Mouse (Mus musculus) kidney, embryonic 15.5 days (tissue): ENCODE measurements at regions not wholly inside any gene's neighbourhood (a gene's known extent, or its start where the extent isn't known, plus 50 kb on each side); places are given as distances from the start of the nearest gene placed in this dataset.

ENCODE experiments used
- ATAC-seq: fragments of 200-750 bp; cut with Nextera tagmentation; replicated peaks from 2 replicates; pipeline ENCODE4 v1.8.0; 2017; ENCODE audit warnings: moderate TSS enrichment; ENCODE audit not compliant: low FRiP score
- H3K27ac ChIP-seq: fragments of 300-500 bp; sonication (generic); 2 replicates; pipeline ENCODE4 v1.5.1; 2015; ENCODE audit warnings: mild to moderate bottlenecking, inconsistent platforms
- H3K27me3 ChIP-seq: fragments of 300-500 bp; sonication (generic); 2 replicates; pipeline ENCODE4 v1.6.1; 2015; ENCODE audit warnings: inconsistent platforms
- H3K36me3 ChIP-seq: fragments of 300-500 bp; sonication (generic); 2 replicates; pipeline ENCODE4 v1.6.1; 2015; ENCODE audit warnings: inconsistent platforms
- H3K4me1 ChIP-seq: fragments of 300-500 bp; sonication (generic); 2 replicates; pipeline ENCODE4 v1.6.1; 2015; ENCODE audit warnings: inconsistent platforms
- H3K4me2 ChIP-seq: fragments of 300-500 bp; sonication (generic); 2 replicates; pipeline ENCODE4 v1.6.1; 2015; ENCODE audit warnings: moderate library complexity, mild to moderate bottlenecking, inconsistent platforms
- H3K4me3 ChIP-seq: fragments of 300-500 bp; sonication (generic); replicated peaks from 2 replicates; pipeline ENCODE4 v1.5.1; 2015; ENCODE audit warnings: mild to moderate bottlenecking, inconsistent platforms
- H3K9ac ChIP-seq: fragments of 300-500 bp; sonication (generic); 2 replicates; pipeline ENCODE4 v1.6.1; 2015; ENCODE audit warnings: mild to moderate bottlenecking, inconsistent platforms
- H3K9me3 ChIP-seq: fragments of 300-500 bp; sonication (generic); replicated peaks from 2 replicates; pipeline ENCODE4 v1.6.1; 2016; ENCODE audit warnings: inconsistent platforms
- WGBS: fragments of 180-500 bp; shearing (Covaris S2); methylation state at CpG from one replicate; pipeline ENCODE4 v1.1.7; 2015; ENCODE audit warnings: mixed read lengths; 5-methylcytosine and 5-hydroxymethylcytosine counted together

DNA sequence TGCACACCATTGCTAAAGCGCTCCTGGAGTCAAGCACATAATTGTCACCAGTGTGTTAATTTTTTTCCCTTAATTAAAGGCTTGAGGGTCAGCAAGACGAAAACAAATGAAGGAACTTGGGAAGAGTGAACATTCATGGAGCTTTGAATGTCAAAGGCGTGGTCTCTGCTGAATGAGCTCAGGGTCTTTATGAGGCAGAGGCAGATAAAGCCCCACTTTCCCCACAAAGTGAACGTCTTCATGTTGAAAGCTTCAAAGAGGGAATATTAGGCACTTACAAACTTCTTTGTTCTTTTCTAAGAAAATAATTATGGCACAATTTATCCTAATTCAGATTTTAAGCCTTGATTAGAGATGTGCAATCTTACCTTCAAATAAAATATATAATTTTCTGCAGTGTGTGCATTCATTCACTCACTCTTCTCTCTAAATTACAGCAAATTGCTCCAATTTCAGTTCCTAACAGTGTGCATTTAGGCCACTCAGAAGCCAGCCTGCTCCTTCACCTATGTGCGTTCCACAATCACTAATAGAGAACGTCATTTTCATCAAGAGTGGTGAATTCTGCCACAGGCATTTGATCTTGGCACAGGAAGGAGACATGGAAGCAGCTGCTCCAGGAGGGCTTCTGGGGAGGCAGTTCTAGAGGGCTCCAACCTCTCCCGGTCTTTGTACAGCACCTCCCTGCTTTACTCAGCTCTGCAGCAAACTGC lies 412.1 kb downstream of the Sox11 start:
- H3K27me3 ChIP-seq, result no peaks in the 10 kb centered on the region
- H3K9ac ChIP-seq, result no peak overlapping the region
- H3K4me2 ChIP-seq, result no peak overlapping the region
- whole genome bisulfite sequencing, result 72% methylated on average over 7 of the region's 7 CpGs
- no peak for ATAC-seq
- H3K36me3 ChIP-seq, result no peaks in the 10 kb centered on the region
- no peak overlapping the region for H3K4me3 ChIP-seq
- H3K9me3 ChIP-seq, result no peaks in the 10 kb centered on the region
- no peak overlapping the region for H3K27ac ChIP-seq
- H3K4me1 ChIP-seq, result no peaks in the 10 kb centered on the region

DNA sequence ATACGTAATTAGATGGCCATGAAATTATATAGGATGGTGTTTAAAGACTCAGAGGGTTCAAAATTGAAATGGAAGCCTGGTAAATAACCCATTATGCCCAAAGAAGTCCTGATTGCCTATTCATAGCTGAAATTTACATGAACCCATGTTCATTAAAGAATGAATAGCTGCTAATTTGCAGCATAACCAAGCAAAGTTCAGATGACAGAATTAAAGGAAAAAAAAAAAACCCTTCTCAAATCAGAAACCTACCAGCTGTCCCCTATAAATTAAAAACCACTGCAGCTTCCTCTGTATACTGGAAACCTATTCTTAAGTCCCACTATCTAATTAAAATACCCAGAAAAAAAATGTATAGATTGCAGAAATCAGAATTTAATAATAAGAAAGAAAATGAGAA lies 436.2 kb downstream of the Sox11 start:
- no peak overlapping the region for H3K27ac ChIP-seq
- no peak for ATAC-seq
- H3K4me1 ChIP-seq, result peaks cover 12% of the 10 kb centered on the region
- no peak overlapping the region for H3K4me2 ChIP-seq
- H3K9me3 ChIP-seq, result no peaks in the 10 kb centered on the region
- no peaks in the 10 kb centered on the region for H3K36me3 ChIP-seq
- WGBS, result 95% methylated on average over 1 of the region's 1 CpGs
- H3K9ac ChIP-seq, result no peak overlapping the region
- no peak overlapping the region for H3K4me3 ChIP-seq
- H3K27me3 ChIP-seq, result no peaks in the 10 kb centered on the region

DNA sequence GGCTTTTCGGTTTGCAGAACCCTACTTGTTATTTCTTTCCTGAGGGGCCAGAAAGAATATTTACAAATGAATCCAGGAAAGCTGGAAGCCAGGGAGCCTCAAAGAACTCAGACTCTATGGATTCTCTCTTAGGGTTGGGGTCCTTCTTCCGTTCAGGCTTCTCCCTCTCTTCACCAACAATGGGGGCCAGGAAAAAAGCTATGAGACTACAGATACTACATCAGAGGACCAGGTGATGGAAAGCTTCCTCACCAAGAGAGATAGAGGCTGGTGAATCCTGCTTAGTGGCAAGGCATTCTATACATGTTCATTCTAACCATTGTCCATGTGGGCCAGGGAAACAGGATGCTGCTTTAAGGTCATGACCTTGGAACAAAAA lies 434.9 kb downstream of the Cmpk2 start:
- no peak overlapping the region for H3K9ac ChIP-seq
- WGBS, result 28% methylated on average over 2 of the region's 2 CpGs
- no peak overlapping the region for H3K4me3 ChIP-seq
- H3K36me3 ChIP-seq, result no peaks in the 10 kb centered on the region
- no peaks in the 10 kb centered on the region for H3K9me3 ChIP-seq
- ATAC-seq, result no peak
- H3K4me1 ChIP-seq, result peaks cover 12% of the 10 kb centered on the region
- no peaks in the 10 kb centered on the region for H3K27me3 ChIP-seq
- no peak overlapping the region for H3K27ac ChIP-seq
- peak overlapping the region; percentile 51 for H3K4me2 ChIP-seq

DNA sequence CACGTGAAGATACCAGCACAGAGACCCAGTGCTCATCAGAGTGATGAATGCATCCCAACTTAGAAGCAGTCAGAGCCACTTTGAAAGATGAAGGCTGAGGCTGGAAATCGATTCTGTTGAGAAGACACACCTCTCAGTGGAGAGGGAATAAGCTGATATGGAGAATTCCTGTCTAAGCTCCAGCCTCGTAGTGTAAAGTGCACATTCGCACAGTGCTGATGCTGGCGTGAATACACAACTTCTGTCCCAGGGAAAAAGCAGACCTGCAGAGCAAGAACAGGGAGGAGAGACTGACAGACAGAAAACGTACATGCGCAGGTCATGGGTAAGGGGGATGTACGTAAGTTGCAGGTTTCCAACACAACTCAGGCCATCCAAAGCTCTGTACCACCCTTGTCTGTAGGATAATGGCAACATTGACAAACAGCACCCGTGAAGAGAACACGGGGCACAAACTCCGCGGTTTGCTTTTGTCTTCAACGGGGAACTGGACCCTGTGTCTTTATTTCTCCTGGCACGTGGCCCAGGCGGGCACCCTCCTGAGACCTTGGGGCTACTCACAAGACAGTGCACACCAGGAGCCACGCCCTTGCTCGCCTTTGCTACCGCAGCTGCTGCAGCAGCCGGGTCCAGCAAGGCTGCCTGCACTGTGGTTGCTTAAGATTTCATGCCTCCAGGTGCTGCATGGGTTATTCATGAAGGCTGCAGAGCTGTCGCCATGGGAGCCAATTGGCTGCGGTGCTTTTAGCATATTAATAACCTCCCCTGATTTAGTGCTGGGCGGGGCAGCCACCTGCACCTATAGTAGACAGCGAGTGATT lies 434.3 kb downstream of the Cmpk2 start:
- ATAC-seq, result peak; percentile 73
- H3K9ac ChIP-seq, result no peak overlapping the region
- H3K4me3 ChIP-seq, result peak overlapping the region; percentile 15; the same call in 1 of the 2 replicates
- no peaks in the 10 kb centered on the region for H3K36me3 ChIP-seq
- H3K9me3 ChIP-seq, result no peaks in the 10 kb centered on the region
- H3K27ac ChIP-seq, result no peak overlapping the region
- WGBS, result 31% methylated on average over 23 of the region's 23 CpGs
- H3K4me1 ChIP-seq, result peaks cover 12% of the 10 kb centered on the region
- peak overlapping the region; percentile 51 for H3K4me2 ChIP-seq
- H3K27me3 ChIP-seq, result no peaks in the 10 kb centered on the region

DNA sequence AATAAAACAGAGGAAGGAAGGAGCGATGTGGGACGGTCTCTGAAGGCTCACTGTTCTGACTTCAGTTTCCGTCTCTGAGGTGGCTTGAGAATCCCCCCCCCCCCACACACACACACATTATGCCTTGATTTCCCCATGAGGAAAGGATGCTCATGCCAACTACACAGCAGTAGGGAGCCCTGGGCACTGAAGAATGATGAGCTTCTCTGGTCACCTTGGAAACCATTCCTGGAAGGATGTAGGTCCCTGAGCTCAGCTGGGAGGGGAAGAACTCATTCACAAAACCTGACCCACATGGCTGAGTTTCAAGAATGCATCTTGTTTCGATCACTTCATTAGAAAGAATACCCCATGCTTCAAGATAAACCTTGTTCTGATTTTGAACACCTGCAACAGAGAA lies 422.2 kb downstream of the Cmpk2 start:
- H3K27me3 ChIP-seq, result no peaks in the 10 kb centered on the region
- H3K36me3 ChIP-seq, result no peaks in the 10 kb centered on the region
- no peak overlapping the region for H3K27ac ChIP-seq
- H3K4me2 ChIP-seq, result no peak overlapping the region
- H3K4me1 ChIP-seq, result peaks cover 5% of the 10 kb centered on the region
- no peaks in the 10 kb centered on the region for H3K9me3 ChIP-seq
- no peak overlapping the region for H3K9ac ChIP-seq
- H3K4me3 ChIP-seq, result no peak overlapping the region
- 29% methylated on average over 4 of the region's 4 CpGs for WGBS
- ATAC-seq, result no peak

DNA sequence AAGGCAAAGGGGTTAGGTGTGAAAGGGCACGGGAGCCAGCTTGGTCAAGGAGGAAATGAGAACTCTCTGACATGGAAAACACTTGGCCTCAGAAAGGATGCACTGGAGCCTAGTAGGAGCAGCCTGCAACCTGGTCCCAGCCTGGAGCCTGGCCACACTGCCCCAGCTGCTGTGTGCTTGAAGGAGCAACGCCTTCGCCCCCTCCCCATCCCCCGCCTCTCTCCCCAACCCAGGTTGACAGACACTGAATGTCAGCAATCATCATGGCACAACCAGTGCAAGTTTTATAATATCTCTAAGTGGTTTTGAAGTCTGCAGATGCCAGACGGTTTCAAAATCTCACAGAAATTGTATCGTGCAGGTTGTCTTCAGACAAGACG lies 417.6 kb downstream of the Cmpk2 start:
- Histone ChIP-seq H3K4me2 (no peak overlapping the region), H3K9ac (no peak overlapping the region), H3K36me3 (no peaks in the 10 kb centered on the region), H3K4me1 (peaks cover 28% of the 10 kb centered on the region), H3K27ac (no peak overlapping the region), H3K27me3 (no peaks in the 10 kb centered on the region), H3K9me3 (no peaks in the 10 kb centered on the region), H3K4me3 (no peak overlapping the region)
- WGBS, result 73% methylated on average over 7 of the region's 7 CpGs
- ATAC-seq, result no peak

DNA sequence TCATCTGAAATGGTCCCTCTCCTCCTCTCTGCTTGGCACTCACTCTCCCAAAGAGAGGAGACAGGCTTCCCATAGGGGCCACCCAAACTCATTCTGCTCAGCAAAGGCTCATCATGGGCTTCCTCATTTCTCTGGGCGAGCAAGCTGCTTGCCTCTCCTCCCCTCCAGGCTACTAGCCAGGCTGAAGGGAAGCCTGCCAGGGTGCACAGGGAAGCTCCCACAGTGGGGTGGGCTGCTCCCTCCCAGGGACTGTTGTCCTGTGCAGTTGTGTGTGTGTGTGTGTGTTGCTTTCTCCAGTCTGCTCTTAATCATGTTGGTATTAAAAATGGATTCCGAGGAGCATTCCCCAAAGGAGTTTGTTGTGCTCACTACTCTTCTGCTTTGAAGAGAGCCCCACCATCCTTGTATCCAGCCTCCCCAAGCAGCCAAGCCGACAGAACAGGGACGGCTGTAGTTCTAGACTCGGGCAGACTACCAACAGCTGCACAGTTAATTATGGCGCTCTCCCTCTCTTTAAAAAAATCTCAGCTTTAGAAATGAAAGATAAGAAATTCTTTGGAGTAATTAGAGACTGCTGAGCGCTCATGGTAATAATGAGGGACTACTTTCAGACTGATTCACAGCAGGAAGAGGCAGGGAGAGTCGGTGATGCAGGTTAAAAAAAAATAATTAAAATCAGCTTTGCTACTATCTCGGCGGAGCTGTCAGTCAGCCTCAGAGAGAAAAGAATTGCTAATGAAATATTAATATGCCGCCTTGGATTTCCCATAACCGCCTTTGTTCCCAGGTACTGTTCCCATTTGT lies 417.0 kb downstream of the Cmpk2 start:
- no peak overlapping the region for H3K4me2 ChIP-seq
- ATAC-seq, result no peak
- 40% methylated on average over 12 of the region's 12 CpGs for WGBS
- no peaks in the 10 kb centered on the region for H3K36me3 ChIP-seq
- peaks cover 28% of the 10 kb centered on the region for H3K4me1 ChIP-seq
- H3K9me3 ChIP-seq, result no peaks in the 10 kb centered on the region
- H3K27ac ChIP-seq, result 0 out of 2 replicates have a peak overlapping the region, but pooled peaks have one; percentile 32
- no peak overlapping the region for H3K4me3 ChIP-seq
- no peaks in the 10 kb centered on the region for H3K27me3 ChIP-seq
- H3K9ac ChIP-seq, result no peak overlapping the region

DNA sequence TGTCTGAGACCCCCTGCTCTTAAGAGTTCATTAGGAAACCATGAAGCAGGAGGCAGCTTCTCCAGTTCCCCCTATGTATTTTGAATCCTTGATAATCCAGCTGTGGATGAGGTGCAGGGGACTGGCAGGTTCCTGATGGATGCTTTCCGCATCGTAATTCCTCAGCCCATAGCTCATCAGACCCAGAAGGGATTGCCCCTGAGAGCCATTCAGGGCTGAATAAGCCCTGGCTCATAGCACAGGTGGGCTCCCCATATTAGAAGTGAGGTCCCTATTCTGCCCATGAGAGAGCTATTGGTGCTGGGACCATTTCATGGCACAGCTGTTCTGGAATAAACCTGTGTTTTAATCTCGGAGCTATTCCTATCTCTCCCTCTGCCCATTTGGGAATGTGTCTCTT lies 416.1 kb downstream of the Cmpk2 start:
- no peaks in the 10 kb centered on the region for H3K36me3 ChIP-seq
- no peak overlapping the region for H3K4me2 ChIP-seq
- no peak for ATAC-seq
- H3K27ac ChIP-seq, result no peak overlapping the region
- peaks cover 28% of the 10 kb centered on the region for H3K4me1 ChIP-seq
- 59% methylated on average over 3 of the region's 3 CpGs for WGBS
- H3K27me3 ChIP-seq, result no peaks in the 10 kb centered on the region
- H3K9me3 ChIP-seq, result no peaks in the 10 kb centered on the region
- H3K9ac ChIP-seq, result no peak overlapping the region
- H3K4me3 ChIP-seq, result no peak overlapping the region

DNA sequence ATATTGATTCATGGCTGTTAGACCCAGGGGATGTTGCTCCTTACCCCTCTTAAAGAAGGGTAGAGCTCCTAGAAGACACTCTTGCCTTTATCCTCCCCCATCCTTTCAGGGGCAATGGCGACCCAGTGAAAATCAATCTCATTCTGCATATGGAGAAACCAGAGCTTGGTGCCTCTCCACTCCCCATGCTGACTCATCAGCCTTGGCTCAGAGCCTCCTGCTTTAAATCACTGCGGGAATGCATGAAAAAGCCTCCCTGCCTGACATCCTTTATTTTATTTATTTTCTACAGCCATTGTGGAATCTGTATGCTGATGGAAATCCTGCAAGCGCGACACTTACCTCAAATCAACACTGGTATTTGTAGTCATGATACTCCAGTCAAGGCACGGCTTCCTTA lies 415.2 kb downstream of the Cmpk2 start:
- Histone ChIP-seq H3K27ac (peak overlapping the region; percentile 8; the same call in 1 of the 2 replicates), H3K4me3 (no peak overlapping the region), H3K4me2 (no peak overlapping the region), H3K9me3 (no peaks in the 10 kb centered on the region), H3K9ac (no peak overlapping the region), H3K27me3 (no peaks in the 10 kb centered on the region), H3K36me3 (no peaks in the 10 kb centered on the region), H3K4me1 (peaks cover 28% of the 10 kb centered on the region)
- 27% methylated on average over 5 of the region's 5 CpGs for WGBS
- 0 out of 2 replicates have a peak, but pooled peaks have one; percentile 40 for ATAC-seq

DNA sequence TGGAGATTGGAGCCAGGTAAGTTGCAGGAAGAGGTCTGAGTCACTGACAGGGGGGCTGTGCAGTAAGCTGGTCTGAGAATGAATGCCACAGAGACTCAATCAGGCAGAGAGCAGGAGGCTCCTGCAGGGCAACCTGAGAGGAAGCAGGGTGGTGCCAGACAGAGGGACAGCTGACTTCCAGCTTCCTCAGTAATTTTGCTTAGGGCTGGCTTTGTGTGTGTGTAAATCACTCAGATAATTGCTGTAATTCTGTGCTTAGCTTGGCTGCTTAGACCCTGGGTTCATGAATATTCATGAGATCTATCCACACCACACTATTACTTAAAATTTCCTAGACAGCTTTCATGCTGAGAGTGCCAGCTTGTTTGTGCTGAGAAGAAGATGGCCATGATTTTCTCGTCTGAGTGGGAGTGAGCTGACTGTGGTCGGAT lies 408.7 kb downstream of the Cmpk2 start:
- Histone ChIP-seq H3K9ac (no peak overlapping the region), H3K4me3 (no peak overlapping the region), H3K4me2 (no peak overlapping the region), H3K36me3 (no peaks in the 10 kb centered on the region), H3K27ac (no peak overlapping the region), H3K27me3 (no peaks in the 10 kb centered on the region), H3K9me3 (no peaks in the 10 kb centered on the region), H3K4me1 (peaks cover 14% of the 10 kb centered on the region)
- 36% methylated on average over 2 of the region's 2 CpGs for WGBS
- peak; percentile 79 for ATAC-seq

DNA sequence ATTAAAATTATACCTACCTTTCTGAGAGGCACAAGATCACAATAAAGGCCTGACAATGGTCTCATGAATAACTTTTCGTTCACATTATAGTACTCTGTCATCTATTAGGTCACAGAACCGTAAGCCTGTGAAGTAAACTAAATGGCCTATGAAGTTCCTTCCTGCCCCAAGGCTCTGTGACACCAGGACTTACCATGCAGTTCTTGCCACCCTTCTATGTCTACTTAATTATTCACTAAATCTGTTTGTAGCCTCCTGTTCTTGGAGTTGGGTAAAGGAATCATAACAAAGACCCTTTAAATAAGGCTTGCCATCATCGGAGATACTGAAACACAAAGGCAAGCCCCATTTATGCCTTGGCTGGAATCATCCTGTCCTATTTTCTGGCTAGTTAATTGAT lies 408.3 kb downstream of the Cmpk2 start:
- Histone ChIP-seq H3K4me1 (peaks cover 17% of the 10 kb centered on the region), H3K4me3 (no peak overlapping the region), H3K27me3 (no peaks in the 10 kb centered on the region), H3K4me2 (no peak overlapping the region), H3K9ac (no peak overlapping the region), H3K27ac (no peak overlapping the region), H3K36me3 (no peaks in the 10 kb centered on the region), H3K9me3 (no peaks in the 10 kb centered on the region)
- WGBS, result 53% methylated on average over 3 of the region's 3 CpGs
- ATAC-seq, result peak; percentile 64; the same call in 1 of the 2 replicates

DNA sequence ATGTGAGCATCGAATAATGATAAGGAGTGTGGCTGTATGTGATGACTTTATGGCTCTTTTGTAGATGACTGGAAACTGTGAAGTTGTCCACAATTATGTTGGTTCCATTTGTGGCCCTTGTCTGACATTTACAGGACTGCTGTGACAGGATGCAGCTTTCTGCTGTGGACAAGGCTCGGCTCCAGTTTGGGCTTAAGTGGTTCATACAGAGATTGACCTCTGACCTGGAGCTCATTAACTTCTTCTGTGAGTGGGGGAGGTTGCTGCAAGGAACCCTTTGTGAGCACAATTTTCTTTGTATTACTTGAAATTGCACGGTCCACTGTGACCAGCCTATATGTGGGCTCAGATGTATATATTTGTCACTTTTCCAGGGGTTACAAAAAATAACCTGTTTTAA lies 403.5 kb downstream of the Cmpk2 start:
- H3K9ac ChIP-seq, result no peak overlapping the region
- H3K9me3 ChIP-seq, result no peaks in the 10 kb centered on the region
- H3K4me3 ChIP-seq, result no peak overlapping the region
- peaks cover 11% of the 10 kb centered on the region for H3K4me1 ChIP-seq
- H3K27ac ChIP-seq, result no peak overlapping the region
- no peak overlapping the region for H3K4me2 ChIP-seq
- H3K27me3 ChIP-seq, result no peaks in the 10 kb centered on the region
- no peaks in the 10 kb centered on the region for H3K36me3 ChIP-seq
- WGBS, result 22% methylated on average over 3 of the region's 3 CpGs
- no peak for ATAC-seq
